Mouse (Mus musculus) megakaryocyte, embryonic 14.5 days (primary cell): Measurements from ENCODE around the gene Trpc4ap. TPM values are rescaled to one million over a fixed set of nuclear protein-coding genes. Genes with fewer than 3 reads are reported as not detected.

Experiments used
- H3K27me3 ChIP-seq: replicated peaks from 2 replicates; pipeline ENCODE3; 2012; ENCODE audit warnings: inconsistent platforms
- H3K36me3 ChIP-seq: replicated peaks from 2 replicates; pipeline ENCODE3; 2012; ENCODE audit warnings: low read length, inconsistent platforms, mixed read lengths
- H3K4me1 ChIP-seq: 2 replicates; pipeline ENCODE4 v1.6.1; 2012; ENCODE audit warnings: inconsistent platforms
- H3K4me3 ChIP-seq: replicated peaks from 2 replicates; pipeline ENCODE3; 2012; ENCODE audit warnings: moderate library complexity, mild to moderate bottlenecking, inconsistent platforms
- H3K9me3 ChIP-seq: 2 replicates; pipeline ENCODE4 v1.6.1; 2012; ENCODE audit warnings: inconsistent platforms
- FLI1 ChIP-seq: IDR thresholded peaks from 2 replicates; pipeline ENCODE4 v1.6.1; 2012; ENCODE audit warnings: low read length, inconsistent platforms, mixed read lengths
- GATA1 ChIP-seq: IDR thresholded peaks from 3 replicates; pipeline ENCODE4 v1.6.1; 2012; ENCODE audit warnings: mixed read lengths, low read length, inconsistent platforms, borderline replicate concordance
- polyA plus RNA-seq: library from polyadenylated mRNA; stranded (reverse); fragments of >175 nt; gene quantifications from 2 replicates; pipeline ENCODE4 v1.2.3, GENCODE M21; 2012; ENCODE audit warnings: low replicate concordance; ENCODE audit not compliant: insufficient read depth

Trpc4ap gene
- polyA plus RNA-seq, 1 experiment = 80.8 TPM

GRCm38 (mm10) chr2:155695316-155695715 lies 3.1 kb upstream of the Trpc4ap start:
- Histone ChIP-seq H3K4me1 (peaks cover 39% of the 10 kb centered on the region), H3K4me3 (no peak overlapping the region), H3K9me3 (no peaks in the 10 kb centered on the region), H3K27me3 (peaks cover 2% of the 10 kb centered on the region), H3K36me3 (peaks cover 4% of the 10 kb centered on the region)
- TF ChIP-seq FLI1 (no peak), GATA1 (no peak)

GRCm38 (mm10) chr2:155694564-155694963 lies 2.4 kb upstream of the Trpc4ap start:
- Histone ChIP-seq H3K4me1 (peaks cover 46% of the 10 kb centered on the region), H3K9me3 (no peaks in the 10 kb centered on the region), H3K27me3 (peaks cover 2% of the 10 kb centered on the region), H3K36me3 (peaks cover 9% of the 10 kb centered on the region), H3K4me3 (no peak overlapping the region)
- TF ChIP-seq GATA1 = no peak
- no peak for TF ChIP-seq FLI1

- Histone ChIP-seq H3K9me3 (no peaks in the 10 kb centered on the region), H3K4me1 (peaks cover 54% of the 10 kb centered on the region), H3K27me3 (no peaks in the 10 kb centered on the region), H3K4me3 (no peak overlapping the region), H3K36me3 (peaks cover 13% of the 10 kb centered on the region)
- TF ChIP-seq FLI1 (no peak), GATA1 (no peak)
Observed at GRCm38 (mm10) chr2:155693136-155693535, 952 bp upstream of the Trpc4ap start.

GRCm38 (mm10) chr2:155691336-155691722 lies 855 bp downstream of the Trpc4ap start:
- TF ChIP-seq GATA1 = no peak
- TF ChIP-seq FLI1 = no peak
- Histone ChIP-seq H3K9me3 (no peaks in the 10 kb centered on the region), H3K4me1 (peaks cover 58% of the 10 kb centered on the region), H3K36me3 (peaks cover 27% of the 10 kb centered on the region), H3K4me3 (peak overlapping the region; percentile 99), H3K27me3 (no peaks in the 10 kb centered on the region)

- Histone ChIP-seq H3K9me3 (no peaks in the 10 kb centered on the region), H3K27me3 (no peaks in the 10 kb centered on the region), H3K36me3 (peaks cover 39% of the 10 kb centered on the region), H3K4me1 (peaks cover 48% of the 10 kb centered on the region), H3K4me3 (no peak overlapping the region)
- TF ChIP-seq FLI1 (no peak), GATA1 (no peak)
Observed at GRCm38 (mm10) chr2:155689211-155689610, 3.0 kb downstream of the Trpc4ap start.

GRCm38 (mm10) chr2:155687746-155688145 lies 4.4 kb downstream of the Trpc4ap start:
- H3K4me1 ChIP-seq = peaks cover 55% of the 10 kb centered on the region
- H3K9me3 ChIP-seq = no peaks in the 10 kb centered on the region
- H3K27me3 ChIP-seq = no peaks in the 10 kb centered on the region
- H3K36me3 ChIP-seq = peaks cover 42% of the 10 kb centered on the region
- TF ChIP-seq FLI1 (no peak), GATA1 (no peak)
- H3K4me3 ChIP-seq = peak overlapping the region; percentile 29

GRCm38 (mm10) chr2:155686572-155686971 lies 5.6 kb downstream of the Trpc4ap start:
- Histone ChIP-seq H3K27me3 (no peaks in the 10 kb centered on the region), H3K36me3 (peaks cover 42% of the 10 kb centered on the region), H3K4me1 (peaks cover 61% of the 10 kb centered on the region), H3K4me3 (no peak overlapping the region), H3K9me3 (no peaks in the 10 kb centered on the region)
- TF ChIP-seq GATA1 (no peak), FLI1 (no peak)

- Histone ChIP-seq H3K4me1 (peaks cover 59% of the 10 kb centered on the region), H3K27me3 (no peaks in the 10 kb centered on the region), H3K36me3 (peaks cover 34% of the 10 kb centered on the region), H3K9me3 (no peaks in the 10 kb centered on the region), H3K4me3 (no peak overlapping the region)
- TF ChIP-seq FLI1 = no peak
- TF ChIP-seq GATA1 = no peak
Observed at GRCm38 (mm10) chr2:155683821-155684220, 8.4 kb downstream of the Trpc4ap start.

GRCm38 (mm10) chr2:155683137-155683536 lies 9.0 kb downstream of the Trpc4ap start:
- peaks cover 34% of the 10 kb centered on the region for H3K36me3 ChIP-seq
- TF ChIP-seq FLI1 (no peak), GATA1 (no peak)
- H3K4me1 ChIP-seq = peaks cover 61% of the 10 kb centered on the region
- H3K9me3 ChIP-seq = no peaks in the 10 kb centered on the region
- H3K27me3 ChIP-seq = no peaks in the 10 kb centered on the region
- H3K4me3 ChIP-seq = peak overlapping the region; percentile 53

GRCm38 (mm10) chr2:155681874-155682273 lies 10.3 kb downstream of the Trpc4ap start:
- H3K9me3 ChIP-seq = no peaks in the 10 kb centered on the region
- H3K4me1 ChIP-seq = peaks cover 59% of the 10 kb centered on the region
- H3K4me3 ChIP-seq = no peak overlapping the region
- TF ChIP-seq FLI1 (no peak), GATA1 (no peak)
- peaks cover 28% of the 10 kb centered on the region for H3K36me3 ChIP-seq
- H3K27me3 ChIP-seq = no peaks in the 10 kb centered on the region

GRCm38 (mm10) chr2:155681194-155681593 lies 11.0 kb downstream of the Trpc4ap start:
- no peak for TF ChIP-seq FLI1
- no peak for TF ChIP-seq GATA1
- Histone ChIP-seq H3K4me3 (peak overlapping the region; percentile 35), H3K36me3 (peaks cover 25% of the 10 kb centered on the region), H3K9me3 (no peaks in the 10 kb centered on the region), H3K27me3 (no peaks in the 10 kb centered on the region), H3K4me1 (peaks cover 60% of the 10 kb centered on the region)
